Mouse (Mus musculus) left cerebral cortex, postnatal 36 days (tissue): ENCODE data around the gene BC035044. TPM values are rescaled to one million over a fixed set of nuclear protein-coding genes. Genes with fewer than 3 reads are reported as not detected.
"Not testable (repeated sequence)": the region's sequence is repeated elsewhere in the genome, so short reads cannot be mapped to it uniquely, and the experiment has no call there.

Experiments used
- DNase-seq, 2 experiments: peaks; one replicate each; pipeline ENCODE4 v3.0.0; 2021 to 2022; ENCODE audit warnings: low spot score in 2 of 2, mixed read lengths in 1 of 2
- intact Hi-C: fragments of 180-260 bp; cut with DNase I; formaldehyde crosslinking; loops from one replicate; pipeline ENCODE4 v1.15.1; 2025
- total RNA-seq, 2 experiments: library from RNA; stranded (reverse); gene quantifications; 2 replicates each; pipeline ENCODE4 v1.2.3; 2021

Gene BC035044
- total RNA-seq, 2 experiments from 2014 or later = 1.3 to 1.4 TPM

GRCm38 (mm10) chr6:128838342-128839265, 52.3 kb downstream of the BC035044 start:
- DNase-seq = peak; percentile 88 to 90
- intact Hi-C loops = loop anchor here (1.0 kb wide), 1 partner anchor 74 kb away; no protein-coding TSS in a partner anchor

- no peak for DNase-seq
- intact Hi-C loops = no loop called here
Measured at GRCm38 (mm10) chr6:128837454-128838341, 53.2 kb downstream of the BC035044 start.

- intact Hi-C loops = no loop called here
- DNase-seq = no peak
Measured at GRCm38 (mm10) chr6:128836955-128837334, 54.0 kb downstream of the BC035044 start.

GRCm38 (mm10) chr6:128836191-128836954, 54.6 kb downstream of the BC035044 start:
- DNase-seq = no peak
- intact Hi-C loops = no loop called here

DNA sequence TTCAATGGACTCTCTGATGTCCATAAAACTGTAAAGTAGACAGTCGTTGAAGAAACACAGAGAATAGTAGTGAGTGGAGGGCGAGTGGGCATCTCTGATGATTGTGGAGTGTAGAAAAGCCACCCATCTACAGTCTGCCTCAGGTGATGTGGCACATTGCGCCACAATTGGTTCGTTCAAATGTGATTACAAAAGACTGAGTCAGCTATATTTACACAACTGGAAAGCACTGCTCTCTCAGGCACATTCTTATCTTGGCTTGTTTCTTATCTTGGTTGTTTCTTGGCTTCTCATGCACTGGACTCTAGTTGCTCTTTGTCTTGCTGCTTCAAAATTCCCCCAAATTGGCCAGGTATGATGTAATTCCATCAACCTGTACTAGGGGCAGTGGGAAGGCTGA, 55.4 kb downstream of the BC035044 start:
- DNase-seq = no peak
- intact Hi-C loops = no loop called here

- DNase-seq = no peak
- intact Hi-C loops = no loop called here
Measured at GRCm38 (mm10) chr6:128833046-128833445, 57.9 kb downstream of the BC035044 start.

- DNase-seq = no peak
- intact Hi-C loops = no loop called here
Measured at GRCm38 (mm10) chr6:128829837-128830236, 61.1 kb downstream of the BC035044 start.

- intact Hi-C loops = no loop called here
- DNase-seq = no peak
Measured at GRCm38 (mm10) chr6:128826781-128827180, 64.1 kb downstream of the BC035044 start.

DNA sequence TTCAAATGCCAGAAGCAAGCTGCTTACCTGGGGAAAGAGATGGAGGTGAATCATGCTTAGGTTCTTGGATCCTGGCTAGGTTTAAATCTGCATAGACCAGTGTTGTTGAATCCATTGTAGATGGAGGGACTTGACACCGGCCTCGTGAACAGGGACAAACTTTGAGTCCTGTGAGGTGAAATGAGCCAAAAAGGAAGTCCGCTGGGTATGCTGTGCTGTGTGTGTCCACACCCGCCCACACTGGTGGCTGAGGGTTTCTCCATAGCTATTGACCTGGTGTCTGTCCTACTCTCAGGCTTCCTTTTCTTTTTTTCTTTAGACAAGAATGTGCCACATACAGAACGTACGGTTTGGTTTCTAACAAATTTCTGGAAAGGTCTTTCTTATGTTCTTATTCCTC, 64.8 kb downstream of the BC035044 start, which contains the start of the genes Gm44511 and Klrb1b:
TSS of gene Gm44511 (minus strand) at position 184 of the 400 bp plus-strand sequence.
TSS of gene Klrb1b (minus strand) at position 200 of the 400 bp plus-strand sequence.
- intact Hi-C loops = no loop called here
- DNase-seq = no peak

- DNase-seq = no peak
- intact Hi-C loops = no loop called here
Measured at GRCm38 (mm10) chr6:128818083-128818802, 72.7 kb downstream of the BC035044 start.

- DNase-seq = no peak
- intact Hi-C loops = no loop called here
Measured at GRCm38 (mm10) chr6:128808532-128808931, 82.4 kb downstream of the BC035044 start.

- intact Hi-C loops = no loop called here
- no peak for DNase-seq
Measured at GRCm38 (mm10) chr6:128807021-128807420, 83.9 kb downstream of the BC035044 start.

DNA sequence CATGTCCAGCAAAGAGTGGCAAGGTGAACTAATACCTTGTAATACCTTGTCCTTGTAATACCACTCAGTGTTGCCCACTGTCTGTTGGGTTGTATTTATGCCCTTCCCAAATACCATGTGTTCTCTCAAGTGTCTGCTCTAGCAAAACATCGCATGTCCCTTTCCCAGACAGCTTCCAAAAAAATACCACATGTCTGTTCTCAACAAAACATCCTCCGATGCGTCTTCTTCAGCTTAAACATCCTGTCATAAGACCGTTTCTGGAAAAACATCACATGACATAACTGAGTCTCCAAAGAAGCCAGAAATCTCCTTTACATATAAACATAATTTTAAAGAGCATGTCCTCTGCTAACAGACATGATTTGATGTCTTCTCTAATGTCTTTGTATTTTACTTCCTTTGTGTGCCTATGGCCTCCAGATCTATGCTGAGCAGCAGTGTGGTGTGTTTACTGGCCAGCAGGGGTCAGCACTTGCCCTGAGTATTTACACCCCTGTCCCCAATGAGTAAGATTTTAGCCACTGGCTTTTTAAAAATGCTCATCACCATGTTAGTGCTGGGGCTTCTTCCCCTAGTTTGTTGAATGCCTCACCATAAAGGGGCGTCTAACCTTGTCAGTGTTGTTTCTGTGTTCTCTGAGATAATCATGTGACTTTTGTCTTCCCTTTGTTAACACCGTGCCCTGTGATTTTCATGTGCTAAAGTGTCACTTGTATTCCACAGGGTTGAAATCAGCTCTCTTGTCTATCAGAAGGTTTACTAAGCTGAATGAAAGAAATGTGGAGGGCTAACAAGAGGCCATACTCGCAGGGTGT, 85.9 kb downstream of the BC035044 start:
- DNase-seq, intact Hi-C loops: not testable (repeated sequence)

DNA sequence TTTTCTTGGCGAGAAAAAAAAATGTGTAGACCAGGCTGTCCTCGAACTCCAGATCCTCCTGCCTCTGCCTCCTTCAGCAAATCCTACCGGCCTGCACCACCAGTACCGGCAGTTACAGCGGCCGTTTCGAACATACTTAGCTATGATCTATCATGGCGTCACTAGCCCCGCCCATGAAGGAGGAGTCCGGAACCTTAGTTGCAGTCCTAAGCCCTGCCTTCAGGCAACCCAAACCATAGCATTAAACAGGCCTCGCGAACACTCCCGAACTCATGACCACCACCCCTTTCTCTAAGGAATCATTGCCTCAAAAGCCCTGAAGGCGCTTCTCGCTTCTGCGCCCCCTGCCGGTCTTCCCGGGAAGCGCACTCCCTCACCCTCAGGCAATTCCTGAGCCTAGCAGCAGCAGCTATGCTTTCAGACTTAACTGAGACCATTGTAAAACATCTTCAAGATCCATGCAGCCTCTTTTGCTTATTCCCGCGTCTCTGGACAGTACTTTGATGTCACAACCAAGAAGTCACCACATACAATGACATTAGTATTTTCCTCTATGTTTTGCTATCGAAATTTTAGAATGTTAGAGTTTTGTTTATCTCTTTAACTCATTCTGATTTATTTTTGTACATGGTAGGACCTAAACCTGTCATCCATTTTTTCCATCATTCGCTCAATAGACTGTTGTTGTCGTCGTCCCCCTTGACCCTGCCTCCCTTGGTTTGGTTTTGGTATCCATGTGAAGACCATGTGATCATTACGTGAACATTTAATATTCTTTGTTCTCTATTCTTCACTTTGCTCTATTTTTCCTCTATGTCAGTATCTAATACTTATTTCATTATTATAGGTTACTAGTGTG, 87.7 kb downstream of the BC035044 start:
- intact Hi-C loops = loop anchor here (1.0 to 2.0 kb wide), 2 partner anchors 39 to 40 kb away; no protein-coding TSS in a partner anchor
- DNase-seq = peak; percentile 93 to 95

DNA sequence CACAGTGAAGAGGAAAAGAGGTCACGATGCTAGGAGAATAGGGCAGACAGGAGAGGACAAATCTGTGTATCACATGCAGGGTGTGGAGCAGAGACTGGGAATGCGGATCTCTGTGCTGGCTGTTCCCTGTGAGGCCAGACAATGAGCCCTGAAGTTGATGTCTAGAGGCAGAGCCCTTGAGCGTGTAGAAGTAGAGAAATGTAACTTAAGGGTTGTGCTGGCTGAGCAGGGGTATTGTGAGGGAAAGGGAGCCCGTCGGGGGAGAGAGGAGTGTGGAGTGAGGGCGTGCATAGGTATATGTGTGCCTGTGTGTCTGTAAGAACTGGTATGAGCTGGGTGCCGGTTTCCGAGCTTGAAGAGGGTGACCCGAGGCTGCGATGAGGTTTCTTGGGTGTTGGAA, 88.4 kb downstream of the BC035044 start:
- intact Hi-C loops = loop anchor here (2.0 kb wide), 1 partner anchor 40 kb away; no protein-coding TSS in a partner anchor

DNA sequence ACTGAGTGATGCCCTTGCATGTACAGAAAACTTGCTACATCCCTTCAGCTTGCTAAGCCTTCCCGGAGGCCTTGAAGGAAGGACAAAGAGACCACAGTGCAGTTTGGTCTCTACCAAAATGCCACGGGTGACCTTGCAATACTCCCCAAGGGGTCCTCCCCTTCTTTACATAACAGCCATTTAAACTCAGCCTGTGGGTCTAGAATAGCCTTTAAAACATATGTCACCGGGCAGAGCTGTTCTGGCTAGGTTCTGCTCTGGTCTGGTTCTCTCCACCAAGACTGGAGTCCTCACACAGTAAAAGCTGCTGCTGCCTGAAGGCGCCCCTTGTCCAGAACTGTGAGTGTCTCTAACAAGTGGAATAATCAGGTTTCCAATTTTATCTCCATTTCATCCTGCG, 90.2 kb downstream of the BC035044 start:
- intact Hi-C loops, DNase-seq: not testable (repeated sequence)

More for the DNA sequence above, 88.4 kb downstream of the BC035044 start:
- peak; percentile 46 to 51 for DNase-seq

DNA sequence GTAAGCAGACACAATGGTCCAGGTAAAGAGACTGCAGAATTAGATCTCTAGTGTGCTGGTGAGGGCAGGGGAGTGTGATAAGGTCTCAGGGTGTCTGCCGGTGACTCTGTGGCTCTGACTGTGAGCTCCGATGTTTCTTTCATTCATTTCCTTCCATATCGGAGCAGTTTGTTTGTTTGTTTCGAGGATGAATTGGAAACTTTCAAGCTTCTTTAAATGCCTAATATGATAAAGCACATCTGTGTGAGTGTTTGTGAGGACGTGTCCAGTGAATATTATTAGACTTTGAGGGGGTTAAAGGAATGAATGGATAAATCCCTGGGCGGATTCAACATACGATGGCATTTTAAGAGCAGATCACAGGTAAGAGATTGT, 91.0 kb downstream of the BC035044 start:
- DNase-seq = no peak
- intact Hi-C loops = no loop called here
